Mouse (Mus musculus) liver, adult 2 months (tissue): ENCODE measurements at regions not wholly inside any gene's neighbourhood (a gene's known extent, or its start where the extent isn't known, plus 50 kb on each side); places are given as distances from the start of the nearest gene placed in this dataset.

Experiments
- DNase-seq: peaks from one replicate; pipeline ENCODE4 v3.0.0-alpha.2; 2011; ENCODE audit warnings: low read depth, low spot score; ENCODE audit errors: extremely low read depth
- H3K27ac ChIP-seq: fragments of 200-500 bp; replicated peaks from 2 replicates; pipeline ENCODE4 v1.5.1; 2012; ENCODE audit warnings: low read depth, mild to moderate bottlenecking, control low read depth, inconsistent platforms, low read length; ENCODE audit not compliant: insufficient read depth
- H3K27me3 ChIP-seq: fragments of 200-500 bp; 2 replicates; pipeline ENCODE4 v1.6.1; 2012; ENCODE audit warnings: mild to moderate bottlenecking, moderate library complexity, low read length, inconsistent platforms; ENCODE audit not compliant: control insufficient read depth, insufficient read depth
- H3K36me3 ChIP-seq: fragments of 200-500 bp; 2 replicates; pipeline ENCODE4 v1.6.1; 2012; ENCODE audit warnings: low read length, inconsistent platforms; ENCODE audit not compliant: control insufficient read depth, insufficient read depth
- H3K4me1 ChIP-seq: fragments of 200-500 bp; 2 replicates; pipeline ENCODE4 v1.6.1; 2011; ENCODE audit warnings: low read length; ENCODE audit not compliant: control insufficient read depth, insufficient read depth
- H3K4me3 ChIP-seq: fragments of 200-500 bp; 2 replicates; pipeline ENCODE4 v1.5.1; 2011; ENCODE audit warnings: low read depth, mild to moderate bottlenecking, control low read depth, low read length, moderate library complexity; ENCODE audit not compliant: insufficient read depth
- H3K79me2 ChIP-seq: fragments of 200-500 bp; 2 replicates; pipeline ENCODE4 v1.6.1; 2012; ENCODE audit warnings: inconsistent platforms, mild to moderate bottlenecking, low read length, moderate library complexity; ENCODE audit not compliant: control insufficient read depth, insufficient read depth
- H3K9ac ChIP-seq: fragments of 200-500 bp; 2 replicates; pipeline ENCODE4 v1.6.1; 2012; ENCODE audit warnings: low read depth, mild to moderate bottlenecking, control low read depth, inconsistent platforms, low read length
- CTCF ChIP-seq: fragments of 200-500 bp; IDR thresholded peaks from 2 replicates; pipeline ENCODE4 v1.5.1; 2011; ENCODE audit warnings: low read depth, low read length, control low read depth
- POLR2A ChIP-seq: fragments of 200-500 bp; IDR thresholded peaks from 2 replicates; pipeline ENCODE4 v1.6.1; 2011; ENCODE audit warnings: low read length, control low read depth; ENCODE audit not compliant: insufficient read depth; ENCODE audit errors: extremely low read depth
- WGBS: fragments of 180-500 bp; shearing (Covaris S2); methylation state at CpG from one replicate; pipeline ENCODE4 v1.1.7; 2018; 5-methylcytosine and 5-hydroxymethylcytosine counted together

DNA sequence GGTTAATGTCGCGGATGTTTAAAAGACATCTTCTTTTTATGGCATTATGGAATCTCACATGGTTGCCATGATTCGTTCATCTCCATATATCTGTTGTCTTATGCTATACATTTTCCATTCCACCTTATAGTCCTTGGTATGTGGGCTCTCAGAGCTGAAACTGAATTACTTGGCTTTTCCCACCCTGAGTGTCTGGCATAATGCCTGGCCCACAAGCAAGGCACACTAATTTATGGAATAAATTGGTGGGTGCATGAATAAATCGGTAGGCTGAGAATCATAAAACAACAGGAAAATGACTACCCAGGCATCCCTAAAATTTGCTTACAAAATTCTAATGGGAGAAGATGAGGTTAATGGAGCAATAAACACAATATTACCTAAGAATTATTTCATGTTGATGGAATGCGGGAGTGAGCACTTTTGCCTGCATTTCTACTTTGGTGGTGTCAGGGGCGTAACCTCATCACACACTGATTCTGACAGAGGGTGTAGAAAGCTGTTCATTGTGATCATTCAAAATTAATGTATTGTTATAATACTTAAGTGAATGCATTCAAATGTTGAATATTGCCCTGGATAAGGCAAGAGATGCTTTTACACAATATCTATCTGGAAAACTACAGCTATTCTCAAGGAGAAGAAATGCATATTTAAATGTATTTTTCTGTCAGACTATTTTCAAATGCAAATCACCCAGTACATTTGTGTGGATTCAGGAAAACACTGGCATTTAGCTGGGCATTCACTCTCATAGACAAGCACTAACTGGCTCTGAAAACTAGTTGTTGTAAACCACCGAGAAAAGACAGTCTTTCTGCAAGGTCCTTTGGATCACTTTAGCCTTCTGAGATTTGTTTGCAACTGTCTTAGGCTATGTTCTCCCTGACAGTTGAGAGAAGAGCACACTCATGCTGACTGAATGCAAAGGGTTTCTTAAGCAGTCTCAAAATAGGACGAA lies 190.1 kb downstream of the Pcdh18 start:
- no peaks in the 10 kb centered on the region for H3K79me2 ChIP-seq
- H3K4me3 ChIP-seq: no peak overlapping the region
- no peaks in the 10 kb centered on the region for H3K36me3 ChIP-seq
- H3K9ac ChIP-seq: no peak overlapping the region
- TF ChIP-seq POLR2A: no peak
- H3K27me3 ChIP-seq: no peaks in the 10 kb centered on the region
- H3K27ac ChIP-seq: no peak overlapping the region
- DNase-seq: no peak
- 89% methylated on average over 8 of the region's 8 CpGs for WGBS
- H3K4me1 ChIP-seq: no peaks in the 10 kb centered on the region

DNA sequence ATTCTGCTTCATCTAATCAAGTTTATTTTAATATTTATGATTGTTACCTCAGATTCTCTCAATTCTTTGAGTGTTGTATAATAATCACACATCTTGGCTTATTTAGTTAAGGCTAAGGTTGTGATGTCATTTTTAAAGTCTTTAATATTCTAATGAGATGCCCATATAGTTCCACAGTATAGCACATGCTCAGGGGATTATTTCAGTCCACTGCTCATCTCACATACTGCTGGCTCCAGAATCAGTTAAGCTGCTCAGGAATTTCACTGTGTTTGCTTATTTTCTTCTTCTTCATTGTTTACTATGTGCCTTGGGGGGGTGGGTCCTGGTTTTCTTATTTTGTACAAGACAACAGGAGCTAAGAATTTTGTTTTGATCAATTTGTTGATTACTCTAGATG lies 229.5 kb downstream of the Pcdh18 start:
- no peaks in the 10 kb centered on the region for H3K79me2 ChIP-seq
- H3K9ac ChIP-seq: no peak overlapping the region
- no peak overlapping the region for H3K27ac ChIP-seq
- no peak overlapping the region for H3K4me3 ChIP-seq
- no peaks in the 10 kb centered on the region for H3K4me1 ChIP-seq
- no peak for DNase-seq
- no peaks in the 10 kb centered on the region for H3K27me3 ChIP-seq
- no peaks in the 10 kb centered on the region for H3K36me3 ChIP-seq
- TF ChIP-seq POLR2A: no peak
- no peak for TF ChIP-seq CTCF

DNA sequence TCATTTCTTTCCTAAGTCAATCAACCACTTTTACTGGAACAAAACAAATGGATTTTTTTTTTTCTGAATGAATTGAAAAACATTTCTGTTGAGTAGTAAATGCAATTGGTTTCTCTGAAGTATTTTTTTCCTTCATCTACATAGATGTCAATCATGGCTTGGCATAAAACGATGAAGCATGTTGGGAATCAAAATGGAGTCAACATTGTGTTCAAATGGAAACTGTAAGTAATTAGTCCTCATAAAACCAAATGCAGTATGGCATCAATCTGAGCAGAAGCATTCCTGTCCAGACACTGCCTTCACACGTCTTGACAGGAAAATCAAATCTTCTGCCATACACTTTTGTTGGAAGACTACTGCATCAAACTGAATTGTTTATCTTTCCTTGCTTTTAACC lies 237.0 kb downstream of the Pcdh18 start:
- no peak overlapping the region for H3K27ac ChIP-seq
- H3K4me1 ChIP-seq: no peaks in the 10 kb centered on the region
- H3K4me3 ChIP-seq: no peak overlapping the region
- TF ChIP-seq CTCF (no peak), POLR2A (no peak)
- WGBS: 70% methylated on average over 2 of the region's 2 CpGs
- no peaks in the 10 kb centered on the region for H3K36me3 ChIP-seq
- no peaks in the 10 kb centered on the region for H3K27me3 ChIP-seq
- H3K9ac ChIP-seq: no peak overlapping the region
- DNase-seq: no peak
- H3K79me2 ChIP-seq: no peaks in the 10 kb centered on the region

DNA sequence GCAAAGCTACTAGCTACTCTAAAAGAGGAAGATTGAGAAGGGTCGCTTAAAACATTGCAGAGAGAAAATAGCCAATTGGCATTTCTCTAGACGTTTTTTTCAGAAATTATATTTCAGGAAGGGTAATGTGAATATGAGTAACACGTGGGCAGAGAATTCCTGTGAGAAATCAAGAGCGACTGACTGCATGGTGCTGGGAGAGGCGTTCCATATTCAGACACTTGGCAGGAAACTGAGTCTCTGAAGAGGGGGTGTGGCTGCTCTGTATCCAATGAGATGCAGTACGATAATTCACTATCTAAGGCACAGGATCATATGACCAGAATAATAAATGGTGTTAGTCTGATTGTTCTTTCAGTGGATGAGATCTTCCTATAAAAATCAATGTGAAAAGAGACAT lies 252.5 kb downstream of the Pcdh18 start:
- Histone ChIP-seq H3K36me3 (no peaks in the 10 kb centered on the region), H3K27me3 (no peaks in the 10 kb centered on the region), H3K27ac (no peak overlapping the region), H3K9ac (no peak overlapping the region), H3K4me3 (no peak overlapping the region), H3K4me1 (no peaks in the 10 kb centered on the region), H3K79me2 (no peaks in the 10 kb centered on the region)
- 64% methylated on average over 6 of the region's 6 CpGs for WGBS
- DNase-seq: no peak
- no peak for TF ChIP-seq CTCF
- no peak for TF ChIP-seq POLR2A

DNA sequence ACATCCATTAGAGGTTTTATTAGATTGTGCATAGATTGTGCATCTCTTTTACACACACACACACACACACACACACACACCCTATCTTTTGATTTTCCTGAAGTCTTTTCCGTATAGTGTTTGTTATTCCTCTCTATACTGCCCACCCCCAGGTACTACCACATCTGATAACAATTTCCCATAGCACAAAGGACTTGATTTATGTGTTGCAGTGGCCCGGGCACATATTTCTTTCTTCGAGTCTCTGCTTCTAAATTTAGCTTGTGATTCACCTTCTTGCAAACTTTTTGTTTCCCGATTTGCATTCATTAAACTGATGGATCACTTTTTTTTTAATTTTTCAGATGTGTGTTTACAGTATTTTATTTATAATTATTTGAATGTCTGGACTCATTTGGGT lies 254.8 kb downstream of the Pcdh18 start:
- 76% methylated on average over 4 of the region's 4 CpGs for WGBS
- no peak overlapping the region for H3K27ac ChIP-seq
- H3K4me1 ChIP-seq: no peaks in the 10 kb centered on the region

DNA sequence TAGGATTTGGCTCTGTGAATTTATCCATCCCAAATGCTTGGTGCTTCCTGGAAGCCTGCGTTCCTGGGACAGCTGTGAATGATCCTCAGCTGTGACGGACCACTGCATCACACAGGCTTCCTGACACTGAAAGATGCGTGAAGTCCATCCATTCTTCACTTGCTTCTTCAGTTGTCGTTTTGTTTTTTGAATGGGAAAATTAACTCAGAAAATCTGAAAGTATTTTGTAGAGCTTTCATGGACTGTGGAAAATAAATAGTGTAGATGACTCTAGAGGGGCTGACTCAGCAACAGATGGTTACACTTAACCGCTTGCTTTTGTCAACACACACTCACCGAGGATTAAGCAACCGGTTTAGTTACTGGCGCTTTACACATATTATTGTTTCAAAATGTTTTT lies 272.0 kb downstream of the Pcdh18 start:
- no peak overlapping the region for H3K27ac ChIP-seq
- H3K36me3 ChIP-seq: no peaks in the 10 kb centered on the region
- H3K4me1 ChIP-seq: no peaks in the 10 kb centered on the region
- DNase-seq: no peak
- no peaks in the 10 kb centered on the region for H3K27me3 ChIP-seq
- H3K79me2 ChIP-seq: no peaks in the 10 kb centered on the region
- H3K9ac ChIP-seq: no peak overlapping the region
- WGBS: 85% methylated on average over 8 of the region's 8 CpGs
- H3K4me3 ChIP-seq: no peak overlapping the region
- TF ChIP-seq POLR2A (no peak), CTCF (no peak)

More for the DNA sequence above, 254.8 kb downstream of the Pcdh18 start:
- H3K9ac ChIP-seq: no peak overlapping the region
- H3K36me3 ChIP-seq: no peaks in the 10 kb centered on the region
- TF ChIP-seq POLR2A (no peak), CTCF (no peak)
- no peak overlapping the region for H3K4me3 ChIP-seq
- no peaks in the 10 kb centered on the region for H3K27me3 ChIP-seq
- no peak for DNase-seq
- H3K79me2 ChIP-seq: no peaks in the 10 kb centered on the region
